Mouse (Mus musculus): ENCODE measurements at regions not wholly inside any gene's neighbourhood (a gene's known extent, or its start where the extent isn't known, plus 50 kb on each side); places are given as distances from the start of the nearest gene placed in this dataset.

- Histone ChIP-seq H3K4me3 (ENCODE audit: insufficient read depth, low read length) (no peak overlapping the region), H3K4me1 (ENCODE audit: control insufficient read depth, insufficient read depth, low read length) (no peaks in the 10 kb centered on the region), H3K27ac (ENCODE audit: insufficient read depth, low read length) (no peak overlapping the region)
- no peak for TF ChIP-seq POLR2A (IDR thresholded peaks at IDR 0.05; ENCODE audit: extremely low read depth, insufficient read depth, low read length)
- TF ChIP-seq CTCF (IDR thresholded peaks at IDR 0.05; ENCODE audit: extremely low read depth, insufficient read depth, low read length), result no peak
These were observed 83.2 kb upstream of the Psmd7 start for GRCm38 (mm10) chr8:107671471-107671870.

GRCm38 (mm10) chr8:107672691-107673090 is 84.4 kb upstream of the Psmd7 start:
- TF ChIP-seq CTCF (IDR thresholded peaks at IDR 0.05; ENCODE audit: extremely low read depth, insufficient read depth, low read length) (no peak), POLR2A (IDR thresholded peaks at IDR 0.05; ENCODE audit: extremely low read depth, insufficient read depth, low read length) (no peak)
- Histone ChIP-seq H3K4me1 (ENCODE audit: control insufficient read depth, insufficient read depth, low read length) (no peaks in the 10 kb centered on the region), H3K4me3 (ENCODE audit: insufficient read depth, low read length) (no peak overlapping the region), H3K27ac (ENCODE audit: insufficient read depth, low read length) (no peak overlapping the region)

- Histone ChIP-seq H3K4me1 (ENCODE audit: control insufficient read depth, insufficient read depth, low read length) (no peaks in the 10 kb centered on the region), H3K27ac (ENCODE audit: insufficient read depth, low read length) (no peak overlapping the region), H3K4me3 (ENCODE audit: insufficient read depth, low read length) (no peak overlapping the region)
- no peak for TF ChIP-seq POLR2A (IDR thresholded peaks at IDR 0.05; ENCODE audit: extremely low read depth, insufficient read depth, low read length)
- TF ChIP-seq CTCF (IDR thresholded peaks at IDR 0.05; ENCODE audit: extremely low read depth, insufficient read depth, low read length), result no peak
These were observed 93.8 kb upstream of the Psmd7 start for GRCm38 (mm10) chr8:107682066-107682465.

- Histone ChIP-seq H3K27ac (ENCODE audit: insufficient read depth, low read length) (no peak overlapping the region), H3K4me1 (ENCODE audit: control insufficient read depth, insufficient read depth, low read length) (no peaks in the 10 kb centered on the region), H3K4me3 (ENCODE audit: insufficient read depth, low read length) (no peak overlapping the region)
- TF ChIP-seq CTCF (IDR thresholded peaks at IDR 0.05; ENCODE audit: extremely low read depth, insufficient read depth, low read length) (peak; percentile 44), POLR2A (IDR thresholded peaks at IDR 0.05; ENCODE audit: extremely low read depth, insufficient read depth, low read length) (no peak)
These were observed 96.7 kb upstream of the Psmd7 start for GRCm38 (mm10) chr8:107684721-107685691.

- no peak overlapping the region for H3K27ac ChIP-seq (ENCODE audit: insufficient read depth, low read length)
- no peaks in the 10 kb centered on the region for H3K4me1 ChIP-seq (ENCODE audit: control insufficient read depth, insufficient read depth, low read length)
- TF ChIP-seq CTCF (IDR thresholded peaks at IDR 0.05; ENCODE audit: extremely low read depth, insufficient read depth, low read length) (no peak), POLR2A (IDR thresholded peaks at IDR 0.05; ENCODE audit: extremely low read depth, insufficient read depth, low read length) (no peak)
- H3K4me3 ChIP-seq (ENCODE audit: insufficient read depth, low read length), result no peak overlapping the region
These were observed 98.7 kb upstream of the Psmd7 start for GRCm38 (mm10) chr8:107686936-107687335.

GRCm38 (mm10) chr8:107687529-107687928 is 99.3 kb upstream of the Psmd7 start:
- TF ChIP-seq POLR2A (IDR thresholded peaks at IDR 0.05; ENCODE audit: extremely low read depth, insufficient read depth, low read length) (no peak), CTCF (IDR thresholded peaks at IDR 0.05; ENCODE audit: extremely low read depth, insufficient read depth, low read length) (no peak)
- Histone ChIP-seq H3K4me3 (ENCODE audit: insufficient read depth, low read length) (no peak overlapping the region), H3K27ac (ENCODE audit: insufficient read depth, low read length) (no peak overlapping the region), H3K4me1 (ENCODE audit: control insufficient read depth, insufficient read depth, low read length) (no peaks in the 10 kb centered on the region)

- TF ChIP-seq POLR2A (IDR thresholded peaks at IDR 0.05; ENCODE audit: extremely low read depth, insufficient read depth, low read length) (no peak), CTCF (IDR thresholded peaks at IDR 0.05; ENCODE audit: extremely low read depth, insufficient read depth, low read length) (no peak)
- H3K4me3 ChIP-seq (ENCODE audit: insufficient read depth, low read length), result no peak overlapping the region
- no peak overlapping the region for H3K27ac ChIP-seq (ENCODE audit: insufficient read depth, low read length)
- H3K4me1 ChIP-seq (ENCODE audit: control insufficient read depth, insufficient read depth, low read length), result no peaks in the 10 kb centered on the region
These were observed 100.8 kb upstream of the Psmd7 start for GRCm38 (mm10) chr8:107689020-107689419.

- no peak overlapping the region for H3K27ac ChIP-seq (ENCODE audit: insufficient read depth, low read length)
- TF ChIP-seq POLR2A (IDR thresholded peaks at IDR 0.05; ENCODE audit: extremely low read depth, insufficient read depth, low read length) (no peak), CTCF (IDR thresholded peaks at IDR 0.05; ENCODE audit: extremely low read depth, insufficient read depth, low read length) (no peak)
- H3K4me3 ChIP-seq (ENCODE audit: insufficient read depth, low read length), result no peak overlapping the region
- H3K4me1 ChIP-seq (ENCODE audit: control insufficient read depth, insufficient read depth, low read length), result no peaks in the 10 kb centered on the region
These were observed 103.0 kb upstream of the Psmd7 start for GRCm38 (mm10) chr8:107691251-107691650.

GRCm38 (mm10) chr8:107696384-107697346 is 108.4 kb upstream of the Psmd7 start:
- no peak for TF ChIP-seq POLR2A (IDR thresholded peaks at IDR 0.05; ENCODE audit: extremely low read depth, insufficient read depth, low read length)
- no peak for TF ChIP-seq CTCF (IDR thresholded peaks at IDR 0.05; ENCODE audit: extremely low read depth, insufficient read depth, low read length)
- Histone ChIP-seq H3K4me1 (ENCODE audit: control insufficient read depth, insufficient read depth, low read length) (no peaks in the 10 kb centered on the region), H3K27ac (ENCODE audit: insufficient read depth, low read length) (no peak overlapping the region), H3K4me3 (ENCODE audit: insufficient read depth, low read length) (no peak overlapping the region)
